Mouse (Mus musculus): ENCODE measurements around the gene Lrrc4c. TPM values are rescaled to one million over a fixed set of nuclear protein-coding genes. Genes with fewer than 3 reads are reported as not detected.

Gene Lrrc4c
- polyA plus RNA-seq (2014; fragmentation: Nextera tagmentation; extraction: Ambion mirVana), result 0.64 and 0.66 TPM in 2 replicates

DNA sequence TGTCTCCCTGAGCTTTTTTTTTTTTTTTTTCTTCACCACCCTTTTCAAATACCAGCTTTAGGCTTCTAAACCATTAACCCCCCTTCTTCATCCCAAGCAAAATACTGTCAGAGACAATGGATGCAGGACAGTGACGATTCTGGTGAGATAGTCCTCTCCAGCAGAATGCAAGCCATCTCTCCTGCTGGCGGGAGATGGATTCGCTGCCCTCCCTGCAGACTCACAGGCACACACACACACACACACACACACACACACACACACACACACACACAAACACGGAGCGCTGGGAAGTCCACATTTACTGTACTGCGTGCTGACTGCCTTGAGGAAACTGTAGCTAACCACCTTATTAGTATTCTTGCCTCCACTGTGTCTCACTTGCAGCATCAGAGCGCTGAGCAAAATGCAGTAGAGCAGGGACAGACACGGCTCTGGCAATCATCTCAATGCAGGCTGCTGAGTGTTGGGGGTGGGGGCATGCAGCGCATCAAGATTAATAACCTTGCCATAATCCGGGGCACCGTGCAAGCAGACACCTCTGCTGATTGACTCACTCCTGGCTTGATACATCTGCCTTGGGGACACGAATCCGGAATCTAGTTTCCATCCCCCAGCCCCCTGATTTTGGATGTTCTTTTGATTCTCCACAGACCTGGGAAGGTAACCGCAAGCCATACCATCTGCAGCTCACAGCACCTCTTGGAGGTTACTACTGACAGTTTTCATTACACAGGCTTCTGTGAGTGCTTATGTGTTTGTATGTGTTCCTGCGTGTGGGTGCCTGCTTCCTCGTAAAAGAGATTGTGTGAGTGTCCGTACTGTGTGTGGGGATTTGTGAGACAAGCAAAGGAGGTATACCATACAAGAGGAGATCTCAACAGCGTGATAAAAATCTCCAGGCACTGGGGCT, at the start of gene Lrrc4c:
Gene Lrrc4c, plus strand, starts transcription at position 783 of the 913 bp plus-strand sequence.
- peak; percentile 6 for DNase-seq
- Histone ChIP-seq H3K9me3 (ENCODE audit: low read depth, low read length) (no peaks in the 10 kb centered on the region), H3K4me3 (ENCODE audit: low read depth, low read length) (peak within 1 kb of the TSS; percentile 5; the same call in 1 of the 2 replicates), H3K4me2 (peak within 1 kb of the TSS; percentile 54), H3K36me3 (ENCODE audit: insufficient read depth) (no peaks in the 10 kb centered on the region), H3K27ac (ENCODE audit: low read depth) (no peak within 1 kb of the TSS), H3K9ac (no peak within 1 kb of the TSS), H3K27me3 (ENCODE audit: insufficient read depth, low read length) (no peaks in the 10 kb centered on the region), H3K4me1 (ENCODE audit: insufficient read depth) (no peaks in the 10 kb centered on the region)
- TF ChIP-seq CTCF (IDR thresholded peaks at IDR 0.05; ENCODE audit: low read depth), result no peak
- ATAC-seq (ENCODE audit: insufficient read depth), result peak; percentile 31; the same call in 1 of the 2 replicates
- WGBS, result 13% methylated on average over 18 of the region's 18 CpGs

DNA sequence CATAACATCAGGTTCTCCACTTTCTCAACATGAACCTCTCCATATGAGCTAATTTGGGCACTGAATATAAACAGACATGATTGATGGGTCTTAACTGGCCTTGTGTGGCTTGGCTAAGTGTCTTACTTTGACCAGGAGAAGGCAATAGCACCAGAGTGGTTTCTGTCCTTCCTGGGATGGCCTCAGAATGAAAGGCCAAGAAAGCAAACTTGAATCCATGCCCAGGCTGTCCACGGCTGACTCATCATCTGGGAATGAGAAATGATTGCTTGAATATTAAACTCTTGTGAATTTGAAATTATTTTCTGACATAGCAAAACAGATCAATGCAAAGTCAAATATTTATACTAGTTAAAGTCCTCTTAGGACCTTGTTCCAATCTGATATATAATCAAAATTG, 42.9 kb upstream of the Lrrc4c start:
- DNase-seq (no peak), ATAC-seq (ENCODE audit: insufficient read depth) (no peak)
- WGBS, result 68% methylated on average over 1 of the region's 1 CpGs
- Histone ChIP-seq H3K4me2 (no peak overlapping the region), H3K4me3 (ENCODE audit: low read depth, low read length) (no peak overlapping the region), H3K9ac (no peak overlapping the region), H3K27ac (ENCODE audit: low read depth) (no peak overlapping the region), H3K27me3 (ENCODE audit: insufficient read depth, low read length) (no peaks in the 10 kb centered on the region), H3K9me3 (ENCODE audit: low read depth, low read length) (no peaks in the 10 kb centered on the region), H3K36me3 (ENCODE audit: insufficient read depth) (no peaks in the 10 kb centered on the region), H3K4me1 (ENCODE audit: insufficient read depth) (no peaks in the 10 kb centered on the region)
- no peak for TF ChIP-seq CTCF (IDR thresholded peaks at IDR 0.05; ENCODE audit: low read depth)

DNA sequence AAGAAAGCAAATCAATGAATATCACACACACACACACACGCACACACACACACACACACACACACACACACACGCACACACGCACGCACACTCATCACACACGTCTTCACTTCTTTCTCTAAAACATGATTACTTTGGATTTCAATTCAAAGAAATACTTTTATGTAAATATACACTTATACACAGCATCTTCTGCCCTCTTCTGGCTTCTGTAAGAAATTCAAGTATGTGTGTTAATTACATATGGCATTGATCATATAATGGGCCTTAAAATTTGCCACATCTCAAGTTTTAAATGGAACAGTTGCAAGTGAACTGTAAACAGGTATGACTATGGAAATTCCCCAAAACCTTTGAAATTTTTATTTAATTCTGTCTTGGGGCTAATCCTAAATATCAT, 35.0 kb upstream of the Lrrc4c start:
- no peak for ATAC-seq (ENCODE audit: insufficient read depth)
- Histone ChIP-seq H3K27ac (ENCODE audit: low read depth) (no peak overlapping the region), H3K4me3 (ENCODE audit: low read depth, low read length) (no peak overlapping the region), H3K4me1 (ENCODE audit: insufficient read depth) (no peaks in the 10 kb centered on the region), H3K9ac (no peak overlapping the region), H3K9me3 (ENCODE audit: low read depth, low read length) (no peaks in the 10 kb centered on the region), H3K4me2 (no peak overlapping the region), H3K27me3 (ENCODE audit: insufficient read depth, low read length) (no peaks in the 10 kb centered on the region), H3K36me3 (ENCODE audit: insufficient read depth) (no peaks in the 10 kb centered on the region)
- 68% methylated on average over 5 of the region's 5 CpGs for WGBS
- DNase-seq, result peak; percentile 58
- peak; percentile 31; the same call in 1 of the 2 replicates for TF ChIP-seq CTCF (IDR thresholded peaks at IDR 0.05; ENCODE audit: low read depth)

DNA sequence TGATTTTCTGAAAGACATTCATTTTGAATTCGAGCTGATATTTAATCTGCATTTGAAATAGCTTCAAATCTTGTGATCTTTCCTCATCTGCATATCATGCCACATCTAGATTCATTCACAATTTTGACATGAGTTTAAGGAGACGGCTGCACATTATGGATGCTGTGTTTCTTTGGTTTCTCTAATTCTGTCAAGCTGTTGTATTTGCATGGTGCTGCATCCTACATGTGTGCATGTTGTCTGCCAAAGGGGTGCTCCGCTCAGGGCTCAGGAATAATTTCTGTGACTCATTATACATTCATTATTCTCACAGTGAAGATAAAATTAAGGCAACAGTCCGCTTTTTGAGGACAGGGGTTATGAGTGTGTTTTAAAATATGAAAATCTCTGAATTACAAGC, 30.5 kb upstream of the Lrrc4c start:
- DNase-seq (no peak), ATAC-seq (ENCODE audit: insufficient read depth) (no peak)
- H3K4me3 ChIP-seq (ENCODE audit: low read depth, low read length), result no peak overlapping the region
- H3K9me3 ChIP-seq (ENCODE audit: low read depth, low read length), result no peaks in the 10 kb centered on the region
- no peak for TF ChIP-seq CTCF (IDR thresholded peaks at IDR 0.05; ENCODE audit: low read depth)
- no peaks in the 10 kb centered on the region for H3K27me3 ChIP-seq (ENCODE audit: insufficient read depth, low read length)
- no peak overlapping the region for H3K4me2 ChIP-seq
- H3K36me3 ChIP-seq (ENCODE audit: insufficient read depth), result no peaks in the 10 kb centered on the region
- WGBS, result 62% methylated on average over 4 of the region's 4 CpGs
- H3K4me1 ChIP-seq (ENCODE audit: insufficient read depth), result no peaks in the 10 kb centered on the region
- no peak overlapping the region for H3K9ac ChIP-seq
- H3K27ac ChIP-seq (ENCODE audit: low read depth), result no peak overlapping the region

DNA sequence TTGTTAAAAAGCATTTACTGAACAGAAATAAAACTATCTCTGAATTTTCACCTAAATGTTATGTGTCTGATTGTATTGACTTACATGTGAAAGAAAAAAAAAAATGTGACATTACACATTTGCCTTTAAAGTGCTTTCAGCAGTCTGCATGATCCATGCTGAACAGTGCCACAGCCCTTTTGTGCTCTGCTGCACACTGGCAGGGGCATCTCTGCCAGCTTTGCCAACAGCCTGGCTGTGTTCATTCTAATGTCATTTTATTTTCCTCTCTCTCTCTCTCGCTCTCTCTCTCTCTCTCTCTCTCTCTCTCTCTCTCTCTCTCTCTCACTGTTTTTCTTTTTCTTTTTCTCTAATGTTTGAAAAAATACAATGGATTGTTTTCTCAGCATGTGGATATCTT, 27.4 kb upstream of the Lrrc4c start:
- no peak overlapping the region for H3K4me2 ChIP-seq
- H3K27me3 ChIP-seq (ENCODE audit: insufficient read depth, low read length), result no peaks in the 10 kb centered on the region
- H3K9me3 ChIP-seq (ENCODE audit: low read depth, low read length), result no peaks in the 10 kb centered on the region
- DNase-seq (no peak), ATAC-seq (ENCODE audit: insufficient read depth) (no peak)
- H3K9ac ChIP-seq, result no peak overlapping the region
- H3K27ac ChIP-seq (ENCODE audit: low read depth), result no peak overlapping the region
- H3K36me3 ChIP-seq (ENCODE audit: insufficient read depth), result no peaks in the 10 kb centered on the region
- TF ChIP-seq CTCF (IDR thresholded peaks at IDR 0.05; ENCODE audit: low read depth), result no peak
- H3K4me3 ChIP-seq (ENCODE audit: low read depth, low read length), result no peak overlapping the region
- H3K4me1 ChIP-seq (ENCODE audit: insufficient read depth), result no peaks in the 10 kb centered on the region
- WGBS, result 57% methylated on average over 1 of the region's 1 CpGs

DNA sequence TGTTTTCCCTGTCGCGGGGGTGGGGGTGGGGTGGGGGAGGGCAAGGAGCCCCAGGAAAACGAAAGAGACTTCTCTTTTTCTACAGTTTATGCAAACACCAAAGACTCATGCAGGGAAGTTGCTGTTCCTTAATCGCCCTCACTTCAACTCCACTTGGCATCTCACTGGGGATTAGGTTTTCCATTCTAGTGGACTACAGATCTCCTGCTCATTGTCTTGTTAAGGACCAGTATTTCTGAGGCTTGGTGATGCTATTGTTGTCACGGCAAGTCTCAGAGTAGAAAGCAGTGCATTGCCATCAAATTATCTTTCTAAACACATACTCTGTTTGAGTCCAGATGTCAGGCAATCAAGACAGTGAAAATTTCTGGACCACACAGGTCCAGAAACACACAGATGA, 2.9 kb upstream of the Lrrc4c start:
- DNase-seq (no peak), ATAC-seq (ENCODE audit: insufficient read depth) (no peak)
- Histone ChIP-seq H3K9me3 (ENCODE audit: low read depth, low read length) (no peaks in the 10 kb centered on the region), H3K4me2 (no peak overlapping the region), H3K27ac (ENCODE audit: low read depth) (no peak overlapping the region), H3K9ac (no peak overlapping the region), H3K4me3 (ENCODE audit: low read depth, low read length) (no peak overlapping the region), H3K4me1 (ENCODE audit: insufficient read depth) (no peaks in the 10 kb centered on the region), H3K36me3 (ENCODE audit: insufficient read depth) (no peaks in the 10 kb centered on the region), H3K27me3 (ENCODE audit: insufficient read depth, low read length) (no peaks in the 10 kb centered on the region)
- 16% methylated on average over 5 of the region's 5 CpGs for WGBS
- no peak for TF ChIP-seq CTCF (IDR thresholded peaks at IDR 0.05; ENCODE audit: low read depth)

DNA sequence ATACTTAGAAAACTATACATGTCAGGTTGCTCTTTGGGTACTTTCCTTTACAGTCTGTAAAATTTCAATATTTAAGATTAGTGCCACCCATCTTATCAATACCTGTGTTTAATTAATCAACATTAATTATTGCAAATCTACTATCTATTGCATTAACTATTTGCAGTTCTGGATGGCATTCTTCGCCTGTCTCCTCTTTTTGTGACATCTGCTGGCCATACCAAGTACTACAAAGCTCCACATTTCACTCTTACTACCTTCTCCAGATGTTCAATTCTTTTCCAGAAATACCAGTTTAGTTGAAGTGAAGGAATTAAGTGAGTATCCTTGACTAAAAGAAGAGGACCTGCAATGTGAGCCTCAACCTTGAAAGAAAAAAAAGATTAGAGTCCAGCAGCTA, 1.4 kb upstream of the Lrrc4c start:
- 28% methylated on average over 1 of the region's 1 CpGs for WGBS
- Histone ChIP-seq H3K4me3 (ENCODE audit: low read depth, low read length) (no peak overlapping the region), H3K4me1 (ENCODE audit: insufficient read depth) (no peaks in the 10 kb centered on the region), H3K36me3 (ENCODE audit: insufficient read depth) (no peaks in the 10 kb centered on the region), H3K27me3 (ENCODE audit: insufficient read depth, low read length) (no peaks in the 10 kb centered on the region), H3K9me3 (ENCODE audit: low read depth, low read length) (no peaks in the 10 kb centered on the region), H3K27ac (ENCODE audit: low read depth) (no peak overlapping the region), H3K4me2 (no peak overlapping the region), H3K9ac (no peak overlapping the region)
- TF ChIP-seq CTCF (IDR thresholded peaks at IDR 0.05; ENCODE audit: low read depth), result peak; percentile 40
- DNase-seq, result peak; percentile 6
- no peak for ATAC-seq (ENCODE audit: insufficient read depth)

All from lung, embryonic 14.5 days (tissue).